Mouse (Mus musculus) CH12F3 (cell line): ENCODE data around the gene Gm20878.
"Not testable (repeated sequence)": the region's sequence is repeated elsewhere in the genome, so short reads cannot be mapped to it uniquely, and the experiment has no call there.

ENCODE experiments used
- in situ Hi-C: fragments of 300-500 bp; cut with MboI; formaldehyde crosslinking; loops from 2 replicates; pipeline ENCODE4 v1.14.3; 2020; ENCODE audit warnings: low sequenced_read_pairs

The Gm20878 gene

DNA sequence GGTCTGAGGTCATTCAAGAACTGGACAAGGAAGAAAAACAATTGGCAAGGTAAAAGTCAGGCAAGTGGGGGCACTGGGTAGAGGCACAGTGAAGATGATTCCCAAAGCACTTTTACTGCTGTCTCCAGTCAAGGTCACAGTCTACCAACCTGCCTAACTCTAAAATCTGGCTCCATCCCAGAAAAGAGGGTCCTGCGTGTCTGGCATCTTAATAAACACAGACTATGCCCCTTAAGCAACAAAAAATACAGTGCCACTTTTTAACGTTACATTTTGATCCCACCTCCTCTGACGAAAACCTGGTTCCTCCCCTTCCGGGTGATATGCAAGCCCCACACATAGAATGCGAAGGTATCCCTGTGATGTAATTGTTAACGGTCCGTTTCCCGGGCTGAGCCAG lies at the start of gene Gm20878:
Gene Gm20878 (plus strand): TSS at position 301 of the 400 bp plus-strand sequence.
- in situ Hi-C loops, result not testable (repeated sequence)

GRCm38 (mm10) chr4:41903310-41903709 lies 38.1 kb upstream of the Gm20878 start, which contains the start of gene Gm21541:
Gm21541 (plus strand) TSS chr4:41903610.
- in situ Hi-C loops, result not testable (repeated sequence)

DNA sequence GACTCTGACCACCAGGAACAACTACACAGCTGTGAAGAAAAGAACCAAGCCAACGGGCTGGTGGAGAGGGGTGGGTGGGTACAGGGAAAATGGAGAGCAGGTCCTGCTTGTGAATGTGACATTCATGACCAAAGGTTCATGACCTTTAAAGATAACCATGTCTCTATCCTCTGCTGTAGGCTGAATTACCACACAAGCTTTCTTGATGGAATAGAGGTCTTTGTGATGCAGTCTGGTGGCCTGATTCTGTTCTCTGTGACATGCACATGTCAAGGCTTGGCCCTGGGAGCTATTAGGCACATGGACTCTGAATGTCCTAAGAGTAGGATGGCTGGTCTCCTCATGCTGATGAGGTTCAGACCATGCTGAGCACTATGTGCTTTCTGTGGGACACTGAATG lies 24.4 kb downstream of the Gm20878 start, which contains the start of gene Fam205a4:
Gene Fam205a4 (plus strand): TSS at position 301 of the 400 bp plus-strand sequence.
- in situ Hi-C loops, result not testable (repeated sequence)
